In genomic region chr17:37869676-37870205, GRCm38 (mm10) we compare ENCODE assay signal across 28 mouse cellular contexts. TPM values are rescaled to one million over a fixed set of nuclear protein-coding genes. Genes with fewer than 3 reads are reported as not detected.
DNase-seq lines count a peak whose midpoint lies in the region; ATAC-seq lines count a peak whose summit lies in the region.
"Had no signal": no experiment of that assay in that cellular context is flagged by ENCODE, and none has a peak within 500 bp of the region (broad histone marks: within the 10 kb centered on the region; RNA-seq: fewer than 3 reads in every experiment).

No protein-coding gene starts in this region.

- H3K27me3 ChIP-seq in forebrain, embryonic 11.5 days (ENCODE audit: control insufficient read depth, insufficient read depth, low read length), result no peaks in the 10 kb centered on the region
- H3K27me3 ChIP-seq in forebrain, embryonic 13.5 days, result no peaks in the 10 kb centered on the region
- H3K27me3 ChIP-seq in heart, embryonic 16.5 days (ENCODE audit: control insufficient read depth, insufficient read depth, low read length), result no peaks in the 10 kb centered on the region
- H3K27me3 ChIP-seq: forebrain, embryonic 12.5 days; limb, embryonic 15.5 days; liver, embryonic 15.5 days; midbrain, embryonic 12.5 days; stomach, embryonic 15.5 days had no signal

- H3K36me3 ChIP-seq in forebrain, embryonic 11.5 days (ENCODE audit: control insufficient read depth, insufficient read depth, low read length), result no peaks in the 10 kb centered on the region
- no peaks in the 10 kb centered on the region for H3K36me3 ChIP-seq in forebrain, embryonic 13.5 days (ENCODE audit: poor library complexity, severe bottlenecking)
- H3K36me3 ChIP-seq in heart, embryonic 16.5 days (ENCODE audit: control insufficient read depth, insufficient read depth), result no peaks in the 10 kb centered on the region
- H3K36me3 ChIP-seq: forebrain, embryonic 12.5 days; G1E; limb, embryonic 15.5 days; liver, embryonic 15.5 days; midbrain, embryonic 12.5 days; stomach, embryonic 15.5 days had no signal

- ATAC-seq in forebrain, embryonic 11.5 days (replicated peaks; ENCODE audit: low FRiP score), result no peak
- no peak for ATAC-seq in forebrain, embryonic 13.5 days
- no peak for ATAC-seq in heart, embryonic 16.5 days (replicated peaks; ENCODE audit: extremely low read depth, insufficient read depth, low FRiP score)
- no peak for ATAC-seq in monocyte, adult 5-6 weeks (replicated peaks; ENCODE audit: insufficient number of reproducible peaks, low FRiP score, low TSS enrichment, poor library complexity, severe bottlenecking)
- ATAC-seq: intestine, postnatal 0 days had no signal

- H3K4me2 ChIP-seq in forebrain, embryonic 11.5 days (ENCODE audit: low read depth, low read length, severe bottlenecking), result no peak overlapping the region
- no peak overlapping the region for H3K4me2 ChIP-seq in forebrain, embryonic 13.5 days
- H3K4me2 ChIP-seq in heart, embryonic 16.5 days (ENCODE audit: low read depth, low read length), result peak overlapping the region; percentile 15; the same call in 1 of the 2 replicates
- H3K4me2 ChIP-seq: forebrain, embryonic 12.5 days; hindbrain, embryonic 14.5 days; limb, embryonic 15.5 days; liver, embryonic 15.5 days; midbrain, embryonic 12.5 days; stomach, embryonic 15.5 days had no signal

- no peak overlapping the region for H3K27ac ChIP-seq in forebrain, embryonic 11.5 days (ENCODE audit: low read depth, low read length)
- no peak overlapping the region for H3K27ac ChIP-seq in forebrain, embryonic 13.5 days
- no peak overlapping the region for H3K27ac ChIP-seq in heart, embryonic 16.5 days (ENCODE audit: low read length)
- H3K27ac ChIP-seq: forebrain, embryonic 12.5 days; hindbrain, embryonic 14.5 days; limb, embryonic 15.5 days; liver, embryonic 15.5 days; midbrain, embryonic 12.5 days; stomach, embryonic 15.5 days had no signal

- H3K4me1 ChIP-seq in forebrain, embryonic 11.5 days (replicated peaks; ENCODE audit: control insufficient read depth, insufficient read depth, low read length), result no peaks in the 10 kb centered on the region
- H3K4me1 ChIP-seq in forebrain, embryonic 13.5 days, result no peaks in the 10 kb centered on the region
- H3K4me1 ChIP-seq in heart, embryonic 16.5 days (ENCODE audit: control insufficient read depth, insufficient read depth, low read length), result no peaks in the 10 kb centered on the region
- H3K4me1 ChIP-seq: limb, embryonic 15.5 days; liver, embryonic 15.5 days; midbrain, embryonic 12.5 days; stomach, embryonic 15.5 days had no signal

- DNase-seq in forebrain, embryonic 11.5 days (ENCODE audit: low spot score), result peak; percentile 48
- no peak for DNase-seq in heart, adult 9 months (ENCODE audit: low spot score in 2 of 2)
- DNase-seq in ES-CJ7 (ENCODE audit: low read depth, low spot score), result peak; percentile 40
- peak; percentile 20 for DNase-seq in embryo, embryonic 11 days
- no peak for DNase-seq in lung, postnatal 36 days
- DNase-seq: cerebellum, adult 9-10 months; gastrocnemius, postnatal 25 days; kidney, postnatal 36 days; retina, postnatal 1 day; thymus, adult 18-20 months; thymus, postnatal 4 days had no signal

- 23% methylated on average over 8 of the region's 8 CpGs for WGBS in forebrain, embryonic 11.5 days
- WGBS in forebrain, embryonic 13.5 days, result 15% methylated on average over 8 of the region's 8 CpGs
- WGBS in heart, embryonic 16.5 days, result 19% methylated on average over 8 of the region's 8 CpGs

- no peak overlapping the region for H3K4me3 ChIP-seq in forebrain, embryonic 11.5 days (ENCODE audit: low read depth, low read length)
- no peak overlapping the region for H3K4me3 ChIP-seq in forebrain, embryonic 13.5 days
- H3K4me3 ChIP-seq in heart, embryonic 16.5 days (ENCODE audit: low read length), result no peak overlapping the region
- H3K4me3 ChIP-seq: forebrain, embryonic 12.5 days; limb, embryonic 15.5 days; liver, embryonic 15.5 days; midbrain, embryonic 12.5 days; myocyte; stomach, embryonic 15.5 days had no signal

- no peaks in the 10 kb centered on the region for H3K9me3 ChIP-seq in forebrain, embryonic 11.5 days (ENCODE audit: control insufficient read depth, low read length)
- no peaks in the 10 kb centered on the region for H3K9me3 ChIP-seq in forebrain, embryonic 13.5 days (replicated peaks)
- H3K9me3 ChIP-seq in heart, embryonic 16.5 days (replicated peaks; ENCODE audit: control insufficient read depth, low read length), result no peaks in the 10 kb centered on the region
- H3K9me3 ChIP-seq: forebrain, embryonic 12.5 days; G1E; limb, embryonic 15.5 days; liver, embryonic 15.5 days; midbrain, embryonic 12.5 days; stomach, embryonic 15.5 days had no signal

- no peak overlapping the region for H3K9ac ChIP-seq in forebrain, embryonic 11.5 days (ENCODE audit: low read length)
- no peak overlapping the region for H3K9ac ChIP-seq in forebrain, embryonic 13.5 days
- no peak overlapping the region for H3K9ac ChIP-seq in heart, embryonic 16.5 days (ENCODE audit: low read length)
- H3K9ac ChIP-seq: forebrain, embryonic 12.5 days; hindbrain, embryonic 14.5 days; limb, embryonic 15.5 days; liver, embryonic 15.5 days; midbrain, embryonic 12.5 days; stomach, embryonic 15.5 days had no signal

RNA-seq across cellular contexts. Expression of gene Olfr126, which starts 22.5 kb away (rescaled TPM):
- not detected in 2 replicates for polyA plus RNA-seq in forebrain, embryonic 11.5 days (2014; fragmentation: Nextera tagmentation; extraction: Ambion mirVana)
- polyA plus RNA-seq in forebrain, embryonic 13.5 days (2015; fragmentation: Nextera tagmentation; extraction: Ambion mirVana), result not detected in 2 replicates
- polyA plus RNA-seq in heart, embryonic 16.5 days (2015; fragmentation: Nextera tagmentation; extraction: Ambion mirVana), result not detected in 2 replicates
- total RNA-seq in monocyte, adult 5-6 weeks (2017), result not detected in 3 replicates
- total RNA-seq: common myeloid progenitor, adult 5-6 weeks; gastrocnemius, postnatal 25 days; left cerebral cortex, adult 18-20 months; left cerebral cortex, postnatal 36 days had no signal
- polyA plus RNA-seq: forebrain, embryonic 12.5 days; G1E; heart, postnatal 0 days; hindbrain, embryonic 14.5 days; intestine, postnatal 0 days; limb, embryonic 15.5 days; liver, embryonic 15.5 days; lung, embryonic 16.5 days; midbrain, embryonic 12.5 days; myocyte; stomach, embryonic 15.5 days had no signal

RNA-seq across cellular contexts. Expression of gene Olfr127, which starts 30.5 kb away (rescaled TPM):
- not detected in 2 replicates for polyA plus RNA-seq in forebrain, embryonic 11.5 days (2014; fragmentation: Nextera tagmentation; extraction: Ambion mirVana)
- not detected in 2 replicates for polyA plus RNA-seq in forebrain, embryonic 13.5 days (2015; fragmentation: Nextera tagmentation; extraction: Ambion mirVana)
- polyA plus RNA-seq in heart, embryonic 16.5 days (2015; fragmentation: Nextera tagmentation; extraction: Ambion mirVana), result not detected in 2 replicates
- not detected in 3 replicates for total RNA-seq in monocyte, adult 5-6 weeks (2017)
- total RNA-seq: common myeloid progenitor, adult 5-6 weeks; G1E; gastrocnemius, postnatal 25 days; left cerebral cortex, adult 18-20 months; left cerebral cortex, postnatal 36 days had no signal
- polyA plus RNA-seq: forebrain, embryonic 12.5 days; G1E; heart, postnatal 0 days; hindbrain, embryonic 14.5 days; intestine, postnatal 0 days; limb, embryonic 15.5 days; liver, embryonic 15.5 days; lung, embryonic 16.5 days; midbrain, embryonic 12.5 days; myocyte; stomach, embryonic 15.5 days had no signal

RNA-seq across cellular contexts. Expression of gene Olfr125, which starts 37.0 kb away (rescaled TPM):
- not detected in 2 replicates for polyA plus RNA-seq in forebrain, embryonic 11.5 days (2014; fragmentation: Nextera tagmentation; extraction: Ambion mirVana)
- polyA plus RNA-seq in forebrain, embryonic 13.5 days (2015; fragmentation: Nextera tagmentation; extraction: Ambion mirVana), result not detected in 2 replicates
- polyA plus RNA-seq in heart, embryonic 16.5 days (2015; fragmentation: Nextera tagmentation; extraction: Ambion mirVana), result not detected in 2 replicates
- total RNA-seq in monocyte, adult 5-6 weeks (2017), result not detected in 3 replicates
- total RNA-seq: common myeloid progenitor, adult 5-6 weeks; G1E; gastrocnemius, postnatal 25 days; left cerebral cortex, adult 18-20 months; left cerebral cortex, postnatal 36 days had no signal
- polyA plus RNA-seq: forebrain, embryonic 12.5 days; G1E; heart, postnatal 0 days; hindbrain, embryonic 14.5 days; intestine, postnatal 0 days; limb, embryonic 15.5 days; liver, embryonic 15.5 days; lung, embryonic 16.5 days; midbrain, embryonic 12.5 days; myocyte; stomach, embryonic 15.5 days had no signal

RNA-seq across cellular contexts. Expression of gene Olfr128, which starts 50.6 kb away (rescaled TPM):
- not detected in 2 replicates for polyA plus RNA-seq in forebrain, embryonic 11.5 days (2014; fragmentation: Nextera tagmentation; extraction: Ambion mirVana)
- polyA plus RNA-seq in forebrain, embryonic 13.5 days (2015; fragmentation: Nextera tagmentation; extraction: Ambion mirVana), result not detected in 2 replicates
- not detected in 2 replicates for polyA plus RNA-seq in heart, embryonic 16.5 days (2015; fragmentation: Nextera tagmentation; extraction: Ambion mirVana)
- not detected in 3 replicates for total RNA-seq in monocyte, adult 5-6 weeks (2017)
- total RNA-seq: common myeloid progenitor, adult 5-6 weeks; gastrocnemius, postnatal 25 days; left cerebral cortex, adult 18-20 months; left cerebral cortex, postnatal 36 days had no signal
- polyA plus RNA-seq: forebrain, embryonic 12.5 days; G1E; heart, postnatal 0 days; hindbrain, embryonic 14.5 days; intestine, postnatal 0 days; limb, embryonic 15.5 days; liver, embryonic 15.5 days; lung, embryonic 16.5 days; midbrain, embryonic 12.5 days; myocyte; stomach, embryonic 15.5 days had no signal

Comparison
In these comparisons a context has a peak if more than half of its experiments do, and no peak if none do; other contexts are left out.
1. DNase-seq: peak in forebrain, embryonic 11.5 days (single experiment), ES-CJ7 (single experiment) and embryo, embryonic 11 days (single experiment); none in heart, adult 9 months (0 of 2) and lung, postnatal 36 days (single experiment).